10 mouse cellular contexts compared by ENCODE assay signal in genomic region chr9:62368256-62368905, GRCm38 (mm10). TPM values are rescaled to one million over a fixed set of nuclear protein-coding genes. Genes with fewer than 3 reads are reported as not detected.
DNase-seq lines count a peak whose midpoint lies in the region; ATAC-seq and TF ChIP-seq lines count a peak whose summit lies in the region.
"Had no signal": no experiment of that assay in that cellular context is flagged by ENCODE, and none has a peak within 500 bp of the region (broad histone marks: within the 10 kb centered on the region; RNA-seq: fewer than 3 reads in every experiment).

No protein-coding gene starts in this region.

- H3K27ac ChIP-seq in heart, adult 2 months: peak overlapping the region; percentile 85
- peak overlapping the region; percentile 19; the same call in 1 of the 2 replicates for H3K27ac ChIP-seq in forebrain, embryonic 16.5 days (ENCODE audit: low read length)

- H3K9me3 ChIP-seq in E14TG2a.4 (ENCODE audit: low read length): no peaks in the 10 kb centered on the region
- H3K9me3 ChIP-seq in forebrain, embryonic 16.5 days (ENCODE audit: control insufficient read depth, low read length): no peaks in the 10 kb centered on the region
- H3K9me3 ChIP-seq: midbrain, embryonic 13.5 days had no signal

- peaks cover 6% of the 10 kb centered on the region for H3K79me2 ChIP-seq in heart, adult 2 months (replicated peaks; ENCODE audit: control insufficient read depth, insufficient read depth, low read length)

- H3K36me3 ChIP-seq in heart, adult 2 months (ENCODE audit: control insufficient read depth, insufficient read depth, low read length): peaks cover 12% of the 10 kb centered on the region
- peaks cover 64% of the 10 kb centered on the region for H3K36me3 ChIP-seq in E14TG2a.4 (ENCODE audit: insufficient read depth, low read length)
- H3K36me3 ChIP-seq in forebrain, embryonic 16.5 days (ENCODE audit: control insufficient read depth, insufficient read depth): peaks cover 8% of the 10 kb centered on the region

- no peak overlapping the region for H3K4me2 ChIP-seq in forebrain, embryonic 16.5 days (ENCODE audit: low read length)
- H3K4me2 ChIP-seq: midbrain, embryonic 13.5 days had no signal

- H3K27me3 ChIP-seq in heart, adult 2 months (ENCODE audit: control insufficient read depth, insufficient read depth, low read length): no peaks in the 10 kb centered on the region
- H3K27me3 ChIP-seq in E14TG2a.4 (ENCODE audit: insufficient read depth, low read length): no peaks in the 10 kb centered on the region
- no peaks in the 10 kb centered on the region for H3K27me3 ChIP-seq in forebrain, embryonic 16.5 days (replicated peaks; ENCODE audit: control insufficient read depth, insufficient read depth, low read length)
- H3K27me3 ChIP-seq: midbrain, embryonic 13.5 days had no signal

- no peak for TF ChIP-seq EP300 in heart, adult 2 months (IDR thresholded peaks at IDR 0.05; ENCODE audit: insufficient read depth, low read depth, low read length)

- H3K4me3 ChIP-seq in heart, adult 2 months: no peak overlapping the region
- peak overlapping the region; percentile 59 for H3K4me3 ChIP-seq in E14TG2a.4 (replicated peaks; ENCODE audit: low read length)
- H3K4me3 ChIP-seq in forebrain, embryonic 16.5 days (replicated peaks; ENCODE audit: low read length): no peak overlapping the region
- H3K4me3 ChIP-seq: midbrain, embryonic 13.5 days had no signal

- intact Hi-C loops in heart, adult 2 months (cut with DNase I): no loop called here
- intact Hi-C loops in gastrocnemius, postnatal 36 days (cut with DNase I): no loop called here

- peak in 1 of 2 experiments; percentile 30 for DNase-seq in heart, adult 2 months
- no peak for DNase-seq in heart, adult 9 months (ENCODE audit: low spot score in 2 of 2)
- DNase-seq in kidney, postnatal 4 days: peak; percentile 48 to 65
- DNase-seq in embryo, embryonic 9.5 days (ENCODE audit: extremely low spot score): no peak
- no peak for DNase-seq in layer of hippocampus, adult 11-12 months (ENCODE audit: low spot score)
- no peak for DNase-seq in gastrocnemius, postnatal 36 days
- DNase-seq: thymus, postnatal 14 days had no signal

- 63% methylated on average over 6 of the region's 6 CpGs for WGBS in heart, adult 2 months
- WGBS in forebrain, embryonic 16.5 days: 75% methylated on average over 6 of the region's 6 CpGs

- peak; percentile 7; the same call in 1 of the 2 replicates for TF ChIP-seq CTCF in heart, adult 2 months (IDR thresholded peaks at IDR 0.05)
- TF ChIP-seq CTCF in E14TG2a.4 (conservative IDR thresholded peaks at IDR 0.05; ENCODE audit: low read length): no peak

- H3K4me1 ChIP-seq in heart, adult 2 months (ENCODE audit: control insufficient read depth, insufficient read depth, low read length): peaks cover 52% of the 10 kb centered on the region
- peaks cover 97% of the 10 kb centered on the region for H3K4me1 ChIP-seq in E14TG2a.4 (replicated peaks; ENCODE audit: low read depth, low read length)
- peaks cover 60% of the 10 kb centered on the region for H3K4me1 ChIP-seq in forebrain, embryonic 16.5 days (replicated peaks; ENCODE audit: control insufficient read depth, insufficient read depth, low read length)

- no peak for ATAC-seq in forebrain, embryonic 16.5 days
- ATAC-seq: midbrain, embryonic 13.5 days had no signal

- peak overlapping the region; percentile 22; the same call in 1 of the 2 replicates for H3K9ac ChIP-seq in heart, adult 2 months (ENCODE audit: low read depth, low read length)
- no peak overlapping the region for H3K9ac ChIP-seq in forebrain, embryonic 16.5 days (replicated peaks; ENCODE audit: low read depth, low read length)
- H3K9ac ChIP-seq: midbrain, embryonic 13.5 days had no signal

- TF ChIP-seq POLR2A in heart, adult 2 months (IDR thresholded peaks at IDR 0.05; ENCODE audit: insufficient read depth, low read depth, low read length): no peak

RNA-seq across cellular contexts. Expression of gene Anp32a, which starts 27.3 kb away (rescaled TPM):
- 100 to 1,000 TPM; 189 to 204 TPM for total RNA-seq in heart, adult 2 months (2021)
- polyA plus RNA-seq in heart, adult 2 months (2012; rRNA removed): 28.8 and 68.2 TPM in 2 replicates
- 166 and 186 TPM in 2 replicates for polyA plus RNA-seq in forebrain, embryonic 16.5 days (2015; fragmentation: Nextera tagmentation; extraction: Ambion mirVana)
- 10 to 100 TPM; 60.8 to 62.9 TPM for total RNA-seq in gastrocnemius, postnatal 36 days (2021)

Comparison
In these comparisons a context has a peak if more than half of its experiments do, and no peak if none do; other contexts are left out.
1. DNase-seq: peak in kidney, postnatal 4 days (2 of 2); none in heart, adult 9 months (0 of 2), embryo, embryonic 9.5 days (single experiment), layer of hippocampus, adult 11-12 months (single experiment) and gastrocnemius, postnatal 36 days (0 of 2).